Mouse (Mus musculus) thymus, postnatal 25 days (tissue): ENCODE measurements around the gene Mybphl.

Source experiments
- DNase-seq: peaks from one replicate; pipeline ENCODE4 v3.0.0; 2022

Mybphl gene

DNA sequence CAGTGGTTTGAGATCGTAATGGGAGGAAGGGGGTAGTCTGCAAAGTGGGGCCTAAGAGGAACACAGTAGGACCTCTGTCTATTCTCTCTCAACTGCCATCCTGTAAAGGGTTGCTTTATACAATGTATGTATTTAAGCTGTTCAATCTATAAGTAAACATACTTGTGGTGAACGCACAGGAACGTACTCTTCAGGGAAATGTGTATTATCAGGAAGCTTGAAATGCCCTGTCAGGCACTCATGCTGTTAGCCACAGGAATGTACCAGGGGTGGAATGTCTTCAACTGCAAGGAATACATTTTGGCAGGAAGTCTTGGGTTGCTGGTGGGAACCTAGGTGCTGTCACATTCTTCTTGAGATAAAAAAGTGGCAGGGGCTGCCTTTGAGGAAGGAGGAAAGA lies 8.0 kb downstream of the Mybphl start:
- DNase-seq, result no peak

DNA sequence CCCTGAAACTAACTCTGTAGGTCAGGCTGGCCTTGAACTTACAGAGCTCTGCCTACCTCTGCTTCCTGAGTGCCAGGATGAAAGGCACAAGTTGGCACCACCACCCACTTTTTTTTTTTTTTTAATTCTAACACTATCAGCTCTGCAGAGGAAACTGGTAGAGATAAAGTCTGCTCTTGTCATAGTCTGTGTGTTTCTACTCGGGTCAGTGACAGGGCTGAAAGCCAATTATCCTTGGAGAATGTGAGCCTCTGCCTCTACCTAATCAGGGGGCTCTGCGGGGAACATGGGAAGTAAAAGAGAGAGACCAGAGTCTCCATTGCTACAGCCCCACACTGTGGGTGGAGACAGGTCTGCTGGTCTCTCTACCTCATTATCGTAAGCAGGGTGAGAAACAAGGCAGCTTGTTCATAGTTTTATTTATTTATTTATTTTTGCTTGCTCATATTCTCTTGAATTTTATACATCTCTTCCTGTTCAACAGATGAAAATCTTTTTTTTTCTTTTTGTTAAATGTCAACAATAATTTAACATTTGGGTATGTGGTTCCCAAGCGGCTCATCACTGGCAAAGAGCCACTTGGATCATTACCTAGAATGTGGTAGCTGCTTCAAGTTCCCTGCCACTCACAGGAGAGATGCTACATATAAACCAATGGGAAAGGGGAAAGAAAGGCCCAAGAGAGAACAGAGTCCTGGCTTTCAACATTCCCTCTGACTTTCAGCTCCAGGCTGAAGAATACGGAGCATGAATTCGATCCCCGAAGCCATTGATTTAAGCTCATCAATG lies 14.4 kb downstream of the Mybphl start:
- no peak for DNase-seq

DNA sequence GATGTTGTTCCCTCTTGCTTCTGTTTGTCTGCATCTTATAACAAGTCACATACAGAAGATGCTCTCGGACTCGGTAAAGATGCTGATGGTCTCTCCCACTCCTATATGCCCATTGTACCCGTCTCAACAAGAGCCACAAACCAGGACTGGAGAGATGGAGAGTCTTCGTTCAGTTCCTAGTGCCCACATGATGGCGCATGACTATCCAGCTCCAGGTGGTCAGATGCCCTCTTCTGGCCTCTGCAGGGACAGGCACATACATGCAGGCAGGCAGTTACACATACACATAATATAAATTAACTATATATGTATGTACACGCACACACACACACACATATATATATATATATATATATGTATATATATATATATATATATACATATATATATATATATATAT lies 16.0 kb downstream of the Mybphl start:
- DNase-seq, result peak; percentile 25

DNA sequence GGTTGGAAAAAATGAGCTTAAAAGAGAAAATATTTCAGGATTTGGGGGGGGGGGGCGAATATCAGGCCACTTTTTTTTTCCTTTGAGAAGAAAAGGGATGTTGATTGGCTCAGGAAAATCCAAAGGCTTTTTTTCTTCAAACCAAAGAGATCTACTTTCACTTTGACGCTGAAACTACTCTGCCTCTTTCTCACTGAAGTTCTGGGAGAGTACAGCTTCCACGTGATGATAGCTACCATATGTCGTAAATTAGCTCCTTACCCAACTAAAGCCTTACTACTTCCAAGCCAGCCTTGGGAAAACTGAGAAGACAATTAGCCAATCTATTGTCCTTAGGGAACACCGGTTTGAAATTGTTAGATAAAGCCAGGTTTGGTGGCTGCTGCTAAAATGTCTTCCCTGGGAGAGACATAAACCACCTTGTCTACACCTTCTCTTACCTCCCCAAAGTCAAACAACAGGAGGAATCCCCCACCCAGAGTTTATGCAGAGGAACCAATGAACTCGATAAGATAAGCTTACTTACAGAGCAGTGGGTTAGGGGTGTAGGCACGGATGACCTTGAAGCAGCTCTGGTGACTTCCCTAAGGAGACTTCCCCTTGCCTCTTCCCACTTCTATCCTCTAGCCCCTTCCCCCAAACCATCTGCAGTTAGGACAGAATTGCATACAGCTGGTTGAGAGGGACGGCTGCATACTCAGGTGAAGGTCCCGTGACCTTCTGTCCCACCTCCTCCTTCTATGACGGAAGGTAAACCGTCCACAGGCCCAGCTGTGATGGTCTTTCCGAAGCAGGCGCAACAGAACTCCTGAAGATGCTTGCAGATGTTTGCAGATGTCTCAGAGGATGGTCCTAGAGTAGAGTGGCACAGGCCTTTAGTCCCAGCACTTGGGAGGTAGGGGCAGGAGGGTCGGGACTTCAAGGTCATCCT lies 17.5 kb downstream of the Mybphl start:
- peak; percentile 9 for DNase-seq

DNA sequence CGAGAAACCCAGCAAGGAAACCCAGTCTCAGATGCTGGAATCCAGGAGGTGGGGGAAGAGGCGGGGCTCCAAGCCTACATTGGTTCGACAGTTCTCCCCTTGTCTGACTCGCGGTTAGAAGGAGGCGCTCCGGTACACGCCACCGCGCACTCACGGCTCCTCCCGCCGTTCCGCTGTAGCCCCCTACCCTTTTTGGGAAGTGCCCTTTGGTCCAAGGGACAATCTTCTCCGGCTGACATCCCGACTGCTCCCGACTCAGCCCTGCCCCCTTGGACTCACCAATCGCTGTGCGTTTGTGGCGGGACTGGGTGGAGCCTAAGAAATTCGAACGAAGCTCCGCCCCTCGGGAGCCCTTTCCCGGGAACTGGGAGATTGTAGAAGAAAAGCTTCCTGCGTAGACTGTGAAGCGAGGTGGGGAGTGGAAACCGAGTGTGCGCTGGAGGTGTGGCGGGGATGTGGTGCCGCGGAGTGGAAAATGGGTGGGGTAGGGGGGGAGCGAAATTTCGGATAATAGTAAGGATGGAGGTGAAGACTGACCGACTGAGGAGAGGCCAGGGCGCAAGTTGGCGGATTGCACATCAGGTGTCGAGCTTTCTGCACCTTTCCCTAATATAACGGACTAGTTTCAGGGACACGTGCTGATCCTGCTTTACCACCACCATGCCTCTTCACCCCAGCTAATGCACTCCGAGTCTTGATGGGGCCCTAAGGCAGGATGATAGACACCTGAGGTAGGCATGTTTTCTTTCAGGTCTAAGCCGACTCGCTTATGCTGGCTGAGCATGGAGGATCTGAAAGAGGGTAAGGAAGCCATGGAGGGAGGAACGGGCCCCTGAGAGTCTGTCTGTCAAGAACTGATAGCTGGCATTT lies 19.0 kb downstream of the Mybphl start, which contains the start of gene Psrc1:
Gene Psrc1, plus strand, starts transcription at position 355 of the 870 bp plus-strand sequence.
- peak; percentile 85 for DNase-seq

DNA sequence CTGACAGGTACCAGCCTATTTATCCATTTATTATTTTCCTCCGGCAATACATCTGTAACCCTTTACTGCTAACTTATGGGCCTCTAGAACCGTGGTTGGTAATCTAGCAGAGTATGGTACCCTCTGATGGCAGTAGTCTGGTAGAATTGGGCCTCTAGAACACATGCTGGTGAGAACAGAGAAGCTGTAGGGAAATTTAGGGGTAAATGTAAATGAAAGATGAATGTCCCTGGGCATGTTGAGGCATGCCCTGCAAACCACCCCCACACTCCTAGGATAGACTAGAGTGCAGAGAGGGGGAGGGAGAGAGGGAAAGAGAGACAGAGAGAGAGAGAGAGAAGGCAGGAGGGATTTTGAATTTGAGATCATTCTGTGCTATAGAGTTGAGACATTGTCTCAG lies 19.7 kb downstream of the Mybphl start:
- no peak for DNase-seq

DNA sequence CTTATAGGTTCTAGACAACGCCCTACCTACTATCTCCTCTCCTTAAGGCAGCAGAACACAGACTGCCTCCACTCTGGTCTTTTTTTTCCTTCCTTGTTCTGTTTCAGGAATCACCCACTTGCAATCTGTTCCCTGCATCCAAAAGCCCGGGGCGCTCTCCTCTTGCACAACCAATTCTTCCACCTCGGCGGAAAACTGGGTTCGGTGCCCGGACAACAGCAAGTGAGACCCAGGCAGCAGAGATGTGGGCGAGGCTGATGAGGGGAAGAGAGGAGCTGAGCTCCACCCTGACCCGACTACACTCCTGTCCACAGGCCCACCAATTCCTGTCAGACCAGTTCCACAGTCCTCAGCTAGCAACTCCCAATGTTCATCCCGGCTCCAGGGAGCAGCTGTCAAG lies 21.5 kb downstream of the Mybphl start:
- DNase-seq, result no peak

DNA sequence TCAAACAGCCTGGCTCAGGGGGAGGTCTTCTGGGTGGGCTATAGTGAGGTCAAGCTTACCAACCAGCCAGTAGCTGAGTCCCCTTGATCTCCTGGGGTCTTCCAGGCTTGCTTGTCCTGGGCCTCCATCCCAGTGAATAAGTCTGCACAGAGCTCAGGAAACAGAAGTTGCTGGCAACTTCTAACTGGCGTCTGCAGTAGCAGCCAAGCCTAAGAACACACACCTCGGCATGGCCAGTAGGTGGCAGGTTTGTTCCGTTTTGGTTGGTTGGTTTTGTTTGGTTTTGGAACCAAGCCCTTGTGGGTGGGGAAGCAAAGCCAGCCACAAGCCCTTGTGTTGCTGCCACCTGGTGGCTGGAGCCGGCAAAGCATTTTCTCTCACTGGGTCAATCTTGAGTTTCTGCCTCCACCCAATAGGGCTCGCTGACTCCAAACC lies 24.4 kb downstream of the Mybphl start:
- peak; percentile 96 for DNase-seq

DNA sequence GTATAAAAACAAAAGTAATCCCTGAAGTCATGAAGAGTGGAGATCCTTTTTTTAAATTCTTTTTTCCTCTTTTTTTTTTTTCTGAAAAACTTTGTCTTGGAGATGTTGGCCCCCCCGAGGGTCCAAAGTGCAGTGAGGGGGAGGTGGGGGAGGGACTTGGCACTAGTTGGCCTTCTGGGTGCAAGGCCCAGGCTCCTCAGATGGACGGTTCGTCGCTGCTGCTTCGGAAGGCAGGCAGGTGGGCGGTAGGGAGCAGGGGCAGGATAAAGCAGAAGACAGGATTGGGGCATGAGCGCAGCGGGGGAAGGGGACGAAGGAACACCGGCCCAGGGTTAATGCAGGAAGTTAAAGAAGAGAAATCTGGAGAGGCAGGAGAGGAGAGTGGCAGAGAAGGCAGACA lies 27.6 kb downstream of the Mybphl start:
- DNase-seq, result no peak

DNA sequence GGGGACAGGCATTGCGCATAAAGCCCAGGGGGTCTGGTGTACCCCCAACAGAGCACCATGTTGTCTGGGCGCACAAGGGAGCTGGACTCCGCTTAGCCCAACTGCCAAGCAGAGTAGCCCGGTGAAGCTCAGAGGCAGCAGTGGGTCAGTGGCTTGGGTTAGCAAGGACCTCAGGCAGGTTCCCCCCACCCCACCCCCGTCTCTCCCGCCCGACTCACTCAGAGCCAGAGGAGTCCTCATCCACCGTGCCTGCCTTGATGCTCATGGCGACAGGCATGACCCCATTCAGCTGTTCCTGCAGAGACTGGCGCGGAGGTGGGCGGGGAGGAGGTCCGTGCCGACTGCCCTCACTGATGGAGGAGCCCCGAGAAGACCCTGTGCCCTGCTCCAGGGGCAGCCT lies 28.1 kb downstream of the Mybphl start:
- no peak for DNase-seq

DNA sequence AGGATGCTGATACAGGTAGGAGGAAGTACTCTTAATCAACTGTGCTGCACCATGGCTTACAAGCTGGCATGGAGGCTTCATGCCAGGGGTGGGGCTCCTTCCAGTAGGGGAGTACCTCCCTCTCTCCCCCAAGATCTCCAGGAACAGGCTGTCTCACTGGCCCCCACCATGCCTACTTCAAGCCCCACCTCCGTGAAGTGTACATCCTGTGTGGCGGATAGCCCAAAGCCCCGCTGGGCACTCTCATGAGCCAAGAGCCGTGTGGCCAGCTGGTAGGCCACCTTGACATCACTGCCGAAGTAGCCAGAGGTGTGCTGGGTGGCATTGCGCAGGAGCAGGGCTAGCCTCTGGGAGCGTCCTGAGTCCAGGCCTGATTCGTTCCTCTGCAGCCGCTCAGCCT lies 33.6 kb downstream of the Mybphl start:
- no peak for DNase-seq

DNA sequence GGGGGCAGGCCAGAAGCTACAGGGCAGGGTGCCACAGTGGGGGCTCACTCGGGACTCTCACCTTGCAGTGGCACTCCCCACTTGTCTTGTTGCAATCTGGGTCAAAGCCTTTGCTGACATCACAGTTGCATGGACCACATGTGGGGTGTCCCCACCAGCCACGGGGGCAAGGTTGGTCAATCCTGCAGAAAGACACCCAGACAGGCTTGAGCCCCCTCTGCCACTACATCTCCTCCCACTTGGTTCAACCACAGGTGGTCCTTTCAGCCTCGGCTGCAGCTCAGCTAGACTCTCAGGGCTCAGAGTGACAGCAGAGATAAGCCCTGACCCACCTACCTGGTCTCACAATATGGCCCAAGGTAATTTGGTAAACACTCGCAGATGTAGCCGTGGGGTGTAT lies 35.7 kb downstream of the Mybphl start:
- DNase-seq, result no peak

DNA sequence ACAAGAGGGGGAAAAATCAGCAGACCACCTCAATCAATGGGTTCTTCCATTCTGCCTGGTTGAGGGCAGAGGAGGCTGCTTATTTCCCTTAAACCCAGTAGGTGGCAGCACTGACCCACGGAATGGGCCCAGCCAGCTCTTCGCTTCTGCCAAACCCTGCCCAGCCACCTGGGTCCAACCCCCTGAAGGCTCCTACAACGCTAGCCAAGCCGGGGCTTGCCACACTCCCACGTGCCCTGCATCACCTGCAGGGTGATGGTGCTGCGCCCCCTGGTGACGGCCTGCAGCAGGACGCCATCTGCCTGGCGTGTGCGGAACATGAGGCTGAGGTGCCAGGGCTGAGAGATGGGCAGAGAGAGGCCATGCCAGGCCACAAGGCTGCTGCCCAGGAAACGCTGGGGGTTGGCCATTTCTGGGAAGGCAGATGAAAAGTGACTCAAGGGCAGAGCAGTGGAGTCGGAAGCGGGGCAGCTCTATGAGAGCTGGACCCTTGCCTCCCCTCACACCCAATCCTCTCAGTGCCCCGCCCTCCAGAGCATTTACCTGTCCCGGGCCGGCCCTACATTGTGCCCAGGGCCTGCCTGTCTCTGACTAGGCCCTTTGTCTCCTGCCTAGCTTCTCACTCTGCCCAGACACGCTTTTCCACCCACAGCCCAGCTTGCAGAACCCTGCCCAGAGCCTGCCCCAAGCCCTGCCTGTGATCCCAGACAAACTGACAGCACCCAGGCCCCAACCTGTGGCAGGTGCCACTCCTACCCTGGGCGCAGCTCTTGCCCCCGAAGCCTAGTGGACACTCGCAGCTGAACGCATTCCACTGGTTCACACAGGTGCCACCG lies 37.2 kb downstream of the Mybphl start:
- peak; percentile 94 for DNase-seq

DNA sequence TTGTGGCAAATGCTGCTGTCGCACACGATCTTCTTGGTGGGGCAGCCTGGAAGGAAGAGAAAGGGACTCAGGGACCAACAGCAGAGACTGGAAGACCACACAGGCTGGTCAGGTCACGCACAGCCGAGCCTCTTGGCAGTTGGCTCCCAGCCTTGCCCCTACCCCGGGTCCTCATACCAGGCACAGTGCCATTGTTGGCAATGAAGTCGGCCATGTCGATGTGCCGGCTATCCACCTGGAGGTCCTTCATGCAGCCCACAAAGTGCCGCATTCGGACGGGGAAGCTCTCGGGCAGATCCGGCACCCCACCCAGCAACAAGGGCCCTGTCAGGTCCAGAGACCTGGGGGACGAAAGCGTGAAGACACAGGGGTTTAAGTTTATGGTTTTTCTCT lies 37.8 kb downstream of the Mybphl start:
- no peak for DNase-seq

DNA sequence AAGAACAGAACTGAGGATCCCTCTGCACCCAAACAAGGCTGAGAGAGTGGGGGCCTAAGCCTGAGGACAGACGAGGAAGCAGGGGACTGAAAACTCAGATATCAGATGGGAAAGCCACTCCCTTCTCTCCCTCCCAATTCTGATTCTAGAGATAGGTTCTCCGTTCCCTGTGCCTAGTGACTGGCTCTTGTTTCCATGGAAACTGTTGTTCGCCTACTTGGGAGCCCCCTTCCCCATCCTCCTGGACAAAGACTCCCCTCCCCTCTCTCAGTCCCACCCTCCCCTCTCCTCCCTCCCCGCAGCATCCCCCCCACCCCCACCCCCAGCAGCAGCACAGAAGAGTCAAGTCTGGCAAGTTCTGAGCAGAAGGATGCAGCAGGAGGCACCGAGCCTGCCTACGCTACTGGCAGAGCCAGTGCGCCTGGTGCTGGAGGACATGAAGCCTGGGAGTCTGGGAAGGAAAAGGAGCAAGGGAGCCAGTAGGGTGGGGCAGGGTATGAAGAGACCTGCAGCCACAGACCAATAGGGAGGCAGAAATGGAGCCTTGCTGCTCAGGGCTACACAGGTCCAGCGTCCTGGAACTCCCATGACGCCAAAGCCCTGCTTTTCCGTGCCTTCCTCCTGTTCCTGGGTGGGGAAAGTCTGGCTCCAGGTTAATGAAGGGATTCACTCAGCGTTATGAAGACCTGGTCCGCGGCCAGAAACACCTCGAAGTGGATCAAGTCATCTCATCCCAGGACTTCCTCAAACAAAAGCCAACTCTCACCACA lies 41.0 kb downstream of the Mybphl start:
- DNase-seq, result no peak

DNA sequence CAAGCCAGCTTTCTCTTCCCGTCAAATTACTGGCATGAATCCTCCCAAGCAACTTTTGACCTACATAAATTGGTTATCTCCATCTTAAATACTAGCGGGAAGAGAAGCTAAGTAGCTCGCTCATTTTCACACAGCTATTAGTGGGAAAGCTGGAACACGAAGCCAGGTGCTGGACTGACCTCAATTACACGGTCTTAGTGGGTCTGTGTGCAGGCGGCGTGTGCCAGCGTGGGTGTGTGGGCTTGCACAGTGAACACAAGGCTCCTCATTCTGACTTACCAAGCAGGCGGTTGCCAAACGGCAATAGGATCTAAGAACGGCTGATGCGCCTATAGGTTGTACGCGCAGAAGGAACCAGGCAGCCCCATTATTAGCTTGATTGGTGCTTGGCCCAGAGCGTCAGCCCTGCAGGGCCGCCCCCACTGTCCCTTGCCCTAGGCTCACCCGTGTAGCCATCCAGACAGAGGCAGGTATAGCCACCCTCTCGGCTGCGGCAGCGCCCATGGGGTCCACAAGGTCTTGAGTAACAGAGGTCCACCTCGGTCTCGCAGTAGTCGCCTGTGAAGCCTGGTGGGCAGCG lies 41.7 kb downstream of the Mybphl start:
- DNase-seq, result no peak

DNA sequence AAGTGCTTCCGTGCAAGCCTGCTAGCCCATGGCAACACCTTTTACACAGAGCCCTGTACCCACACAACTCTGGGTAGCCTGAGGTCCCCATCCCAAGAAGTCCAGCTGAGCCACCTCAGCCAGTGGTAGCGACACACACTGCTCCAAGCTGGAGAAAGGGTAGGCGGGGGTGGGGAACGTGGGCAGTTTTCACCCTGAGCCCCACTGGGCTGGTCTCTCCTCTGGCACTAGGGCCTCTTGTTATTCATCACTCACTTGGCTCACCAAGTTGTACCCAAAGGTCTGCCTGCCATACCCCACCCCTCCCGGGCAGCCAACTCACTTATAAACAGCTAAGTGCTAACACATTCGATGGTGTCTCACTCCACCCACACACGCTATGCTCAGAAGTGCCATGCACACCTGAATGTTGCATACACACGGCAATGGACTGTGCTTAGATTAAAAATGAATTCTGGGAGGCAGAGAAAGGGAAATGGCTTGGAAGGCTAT lies 43.9 kb downstream of the Mybphl start:
- no peak for DNase-seq

DNA sequence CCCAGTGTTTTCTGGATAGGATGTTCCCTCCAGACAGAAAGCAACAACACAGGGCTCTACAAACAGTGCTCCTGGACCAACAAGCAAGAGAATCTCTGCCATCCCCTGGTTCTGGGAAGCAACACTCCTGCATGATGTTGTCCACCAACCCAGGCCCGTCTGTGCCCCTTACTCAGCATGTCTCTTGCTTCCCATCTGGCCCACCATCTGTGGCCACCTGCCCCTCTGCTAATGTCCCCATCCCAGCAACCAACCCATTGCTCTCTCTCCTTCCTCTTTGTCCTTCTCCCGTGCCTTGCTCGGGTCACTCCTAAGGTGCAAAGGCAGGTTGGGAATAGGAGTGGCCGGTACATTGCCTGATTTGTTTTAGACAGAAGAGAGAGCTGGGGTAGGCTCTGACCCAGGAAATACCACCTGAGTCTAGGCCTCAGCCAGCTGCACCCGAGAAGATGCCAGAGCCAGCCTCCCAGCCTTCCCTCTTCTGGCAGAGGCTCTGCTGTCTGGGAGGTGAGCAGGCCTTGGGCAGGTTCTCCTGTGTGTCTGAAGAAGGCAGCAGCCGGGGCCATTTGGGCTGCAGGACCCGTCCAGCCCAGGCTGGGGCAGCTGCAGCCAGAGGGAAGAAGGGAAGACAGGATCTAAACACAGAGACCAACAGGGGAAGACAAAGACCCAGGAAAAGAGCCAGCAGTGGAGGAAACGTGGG lies 45.1 kb downstream of the Mybphl start:
- DNase-seq, result no peak

DNA sequence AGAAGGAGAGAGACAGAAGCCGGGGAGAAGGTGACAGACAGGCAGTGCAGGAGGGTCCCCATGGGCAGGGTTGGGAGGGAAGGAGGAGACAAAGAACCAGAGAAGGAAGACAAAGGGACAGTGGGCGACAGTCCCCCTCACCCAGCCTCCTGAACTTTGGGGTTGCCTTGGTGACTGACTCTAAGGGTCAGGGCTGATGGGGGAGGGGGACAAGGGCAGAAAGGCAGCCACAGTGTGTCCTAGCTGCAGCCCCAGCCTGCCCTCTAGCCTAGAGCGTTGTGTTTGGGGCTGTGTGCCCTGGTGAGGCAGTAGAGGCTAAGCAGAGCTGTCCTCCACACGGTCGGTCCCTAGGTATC lies 45.6 kb downstream of the Mybphl start:
- DNase-seq, result no peak
